9 mouse cellular contexts compared by ENCODE assay signal in genomic region chr6:115697739-115698558, GRCm38 (mm10). TPM values are rescaled to one million over a fixed set of nuclear protein-coding genes. Genes with fewer than 3 reads are reported as not detected.
A peak's percentile ranks its signal among the peaks of the same experiment; 100 is the strongest.
DNase-seq lines count a peak whose midpoint lies in the region; ATAC-seq and TF ChIP-seq lines count a peak whose summit lies in the region.
"Had no signal": no experiment of that assay in that cellular context is flagged by ENCODE, and none has a peak within 500 bp of the region (broad histone marks: within the 10 kb centered on the region; RNA-seq: fewer than 3 reads in every experiment).

No protein-coding gene starts in this region.

- H3K9ac ChIP-seq in ES-Bruce4 (ENCODE audit: low read depth, poor library complexity, severe bottlenecking), result no peak overlapping the region
- no peak overlapping the region for H3K9ac ChIP-seq in kidney, embryonic 14.5 days (ENCODE audit: low read depth, low read length)

- no peak for ATAC-seq in kidney, embryonic 14.5 days (ENCODE audit: low FRiP score, low TSS enrichment)
- ATAC-seq: Patski had no signal

- H3K9me3 ChIP-seq in ES-Bruce4 (replicated peaks; ENCODE audit: control insufficient read depth, insufficient read depth, low read length, poor library complexity, severe bottlenecking), result no peaks in the 10 kb centered on the region
- H3K9me3 ChIP-seq in kidney, embryonic 14.5 days (ENCODE audit: control insufficient read depth, low read length), result no peaks in the 10 kb centered on the region

- peaks cover 7% of the 10 kb centered on the region for H3K4me1 ChIP-seq in ES-Bruce4 (ENCODE audit: control insufficient read depth, insufficient read depth, low read length)
- no peaks in the 10 kb centered on the region for H3K4me1 ChIP-seq in kidney, embryonic 14.5 days (ENCODE audit: control insufficient read depth, insufficient read depth, low read length)

- H3K36me3 ChIP-seq in ES-Bruce4 (ENCODE audit: control insufficient read depth, insufficient read depth, low read length, poor library complexity, severe bottlenecking), result no peaks in the 10 kb centered on the region
- no peaks in the 10 kb centered on the region for H3K36me3 ChIP-seq in kidney, embryonic 14.5 days (ENCODE audit: control insufficient read depth, insufficient read depth, low read length)

- no peak overlapping the region for H3K4me3 ChIP-seq in ES-Bruce4 (ENCODE audit: low read depth, low read length)
- H3K4me3 ChIP-seq in left cerebral cortex, adult 2 months, result no peak overlapping the region
- no peak overlapping the region for H3K4me3 ChIP-seq in kidney, embryonic 14.5 days (ENCODE audit: low read length)

- peak; percentile 34; the same call in 1 of the 2 replicates for TF ChIP-seq EP300 in ES-Bruce4 (IDR thresholded peaks at IDR 0.05; ENCODE audit: insufficient read depth, low read depth, low read length)

- DNase-seq in heart, adult 18-20 months, result peak; percentile 60 to 69
- DNase-seq in heart, postnatal 25 days (ENCODE audit: low spot score), result no peak
- DNase-seq in heart, adult 8-10 months (ENCODE audit: low spot score), result peak; percentile 28
- peak; percentile 82 for DNase-seq in lung, postnatal 36 days
- DNase-seq in left cerebral cortex, adult 2 months (ENCODE audit: extremely low spot score in 1 of 2, low spot score in 2 of 2), result no peak
- DNase-seq in urinary bladder, adult 18-20 months (ENCODE audit: low spot score in 2 of 2), result no peak

- intact Hi-C loops in heart, postnatal 25 days (cut with DNase I), result loop anchor here (2.0 kb wide), 1 partner anchor 21 kb away; the partner anchor contains the start of gene Raf1
- intact Hi-C loops in left cerebral cortex, adult 2 months (cut with DNase I), result no loop called here

- H3K27me3 ChIP-seq in ES-Bruce4 (ENCODE audit: control insufficient read depth, insufficient read depth, low read length, poor library complexity, severe bottlenecking), result no peaks in the 10 kb centered on the region
- H3K27me3 ChIP-seq in kidney, embryonic 14.5 days (ENCODE audit: control insufficient read depth, insufficient read depth, low read length), result no peaks in the 10 kb centered on the region
- H3K27me3 ChIP-seq: Patski had no signal

- TF ChIP-seq POLR2A in ES-Bruce4 (IDR thresholded peaks at IDR 0.05; ENCODE audit: insufficient read depth, low read length), result no peak

- no peak overlapping the region for H3K4me2 ChIP-seq in kidney, embryonic 14.5 days (replicated peaks; ENCODE audit: low read depth, low read length)

- H3K27ac ChIP-seq in ES-Bruce4 (ENCODE audit: insufficient read depth, low read length), result peak overlapping the region; percentile 72
- no peak overlapping the region for H3K27ac ChIP-seq in left cerebral cortex, adult 2 months
- H3K27ac ChIP-seq in kidney, embryonic 14.5 days (ENCODE audit: low read depth, low read length), result no peak overlapping the region

- TF ChIP-seq CTCF in ES-Bruce4 (IDR thresholded peaks at IDR 0.05; ENCODE audit: low read depth, low read length), result no peak
- TF ChIP-seq CTCF in left cerebral cortex, adult 2 months (IDR thresholded peaks at IDR 0.05), result no peak

- 86% methylated on average over 17 of the region's 17 CpGs for WGBS in kidney, embryonic 14.5 days

RNA-seq across cellular contexts. Expression of gene Raf1, which starts 21.5 kb away (rescaled TPM):
- 100 to 1,000 TPM; 107 to 111 TPM for total RNA-seq in heart, adult 18-20 months (2021)
- total RNA-seq in heart, postnatal 25 days (2021), result 100 to 1,000 TPM in 1 of 2 experiments, 10 to 100 TPM in 1; 98.8 to 100 TPM
- polyA plus RNA-seq in ES-Bruce4 (2011; ENCODE audit: insufficient read depth, insufficient read length, low read depth, missing spikeins), result 67.7 and 81.1 TPM in 2 replicates
- 100 to 1,000 TPM in 3 of 4 experiments, 10 to 100 TPM in 1; 97.6 to 104 (median 102) TPM for total RNA-seq in heart, adult 8-10 months (2022)
- total RNA-seq in left cerebral cortex, adult 2 months (2021), result 10 to 100 TPM; 85.4 to 89.8 TPM
- 85.9 and 125 TPM in 2 replicates for polyA plus RNA-seq in kidney, embryonic 14.5 days (2014; fragmentation: Nextera tagmentation; extraction: Ambion mirVana)

Comparison
In these comparisons a context has a peak if more than half of its experiments do, and no peak if none do; other contexts are left out.
1. DNase-seq: peak in heart, adult 18-20 months (2 of 2), heart, adult 8-10 months (single experiment) and lung, postnatal 36 days (single experiment); none in heart, postnatal 25 days (single experiment), left cerebral cortex, adult 2 months (0 of 2) and urinary bladder, adult 18-20 months (0 of 2).